Mouse (Mus musculus) myocyte (in vitro differentiated cells): ENCODE data around the gene Scamp5.
"Not testable (repeated sequence)": the region's sequence is repeated elsewhere in the genome, so short reads cannot be mapped to it uniquely, and the experiment has no call there.

Source experiments
- POLR2A ChIP-seq: IDR thresholded peaks from one replicate; pipeline ENCODE4 v1.6.1; 2011; ENCODE audit warnings: low read depth, mild to moderate bottlenecking, control low read depth, moderate library complexity; ENCODE audit not compliant: insufficient read length
- POLR2AphosphoS2 ChIP-seq: IDR thresholded peaks from one replicate; pipeline ENCODE4 v1.6.1; 2011; ENCODE audit warnings: low read depth, control low read depth; ENCODE audit not compliant: insufficient read length
- TCF3 ChIP-seq: IDR thresholded peaks from one replicate; pipeline ENCODE4 v1.6.1; 2011; ENCODE audit warnings: low read depth, control low read depth; ENCODE audit not compliant: insufficient read length
- USF1 ChIP-seq: IDR thresholded peaks from one replicate; pipeline ENCODE4 v1.6.1; 2011; ENCODE audit warnings: low read depth, mild to moderate bottlenecking, control low read depth, moderate library complexity

GRCm38 (mm10) chr9:57427123-57427522 lies 40.7 kb downstream of the Scamp5 start:
- TF ChIP-seq POLR2A, POLR2AphosphoS2, TCF3, USF1: not testable (repeated sequence)
